Mouse (Mus musculus) spleen, adult 12 weeks (tissue): ENCODE data around the gene Zfp454.

ENCODE experiments used
- DNase-seq: peaks from one replicate; pipeline ENCODE4 v3.0.0; 2022; ENCODE audit warnings: low spot score

Gene Zfp454

DNA sequence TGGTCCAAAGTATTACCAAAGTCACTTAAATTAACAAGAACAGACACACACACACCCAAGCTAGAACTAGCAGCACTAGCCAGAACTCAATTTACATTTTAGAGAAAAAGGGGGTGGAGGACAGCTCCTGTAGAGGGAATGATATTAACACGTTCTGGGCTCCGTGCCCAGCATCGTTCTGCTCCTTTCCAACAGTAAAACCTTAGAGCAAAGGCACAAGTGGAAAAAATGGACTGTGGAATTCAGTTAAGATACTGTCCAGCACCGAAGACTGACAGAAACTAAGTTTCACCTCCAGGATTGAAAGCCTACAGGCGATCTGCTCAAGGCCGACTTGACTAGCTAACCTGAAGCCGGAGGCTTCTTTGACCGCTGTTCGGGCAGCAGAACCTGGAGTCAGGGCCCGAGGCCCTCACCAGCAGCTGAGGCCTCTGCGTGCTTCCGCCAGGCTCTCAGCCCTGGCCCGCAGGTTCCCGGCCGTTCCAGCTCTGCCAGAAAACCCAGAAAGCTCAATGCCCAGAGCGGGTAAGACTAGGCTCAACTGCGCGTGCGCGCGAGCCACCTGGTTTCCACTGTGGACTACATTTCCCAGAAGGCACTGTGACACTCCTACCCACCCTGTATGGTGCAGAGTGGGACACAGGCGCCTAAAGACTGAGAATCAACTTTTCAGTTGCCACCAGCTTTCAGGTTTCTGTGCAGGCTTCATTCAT is 46.3 kb downstream of the Zfp454 start, which contains the start of gene Zfp879:
Gene Zfp879 (minus strand): TSS at position 530 of the 713 bp plus-strand sequence.
- DNase-seq = peak; percentile 66

DNA sequence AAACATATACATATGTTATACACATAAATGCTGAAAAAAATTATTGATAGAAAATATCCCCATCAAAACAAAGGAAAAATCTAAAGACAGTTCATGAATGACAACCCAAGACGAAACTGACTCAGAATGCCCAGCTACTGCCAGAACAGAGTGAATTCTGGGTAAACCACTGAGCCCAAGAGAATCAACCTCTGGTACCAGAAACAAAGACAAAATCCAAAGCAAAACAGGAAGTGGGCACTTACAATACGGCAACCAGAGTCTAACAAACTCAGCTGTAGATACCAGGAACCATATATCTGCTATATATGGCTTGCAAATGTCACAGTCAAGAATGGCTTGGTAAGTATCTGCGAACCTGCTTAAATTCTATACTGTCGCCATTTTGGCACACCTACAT is 51.7 kb downstream of the Zfp454 start:
- no peak for DNase-seq

GRCm38 (mm10) chr11:50827010-50827953 is 60.2 kb downstream of the Zfp454 start, which contains the start of gene Zfp354c:
TSS of gene Zfp354c (minus strand) at chr11:50827724.
- peak; percentile 45 for DNase-seq

DNA sequence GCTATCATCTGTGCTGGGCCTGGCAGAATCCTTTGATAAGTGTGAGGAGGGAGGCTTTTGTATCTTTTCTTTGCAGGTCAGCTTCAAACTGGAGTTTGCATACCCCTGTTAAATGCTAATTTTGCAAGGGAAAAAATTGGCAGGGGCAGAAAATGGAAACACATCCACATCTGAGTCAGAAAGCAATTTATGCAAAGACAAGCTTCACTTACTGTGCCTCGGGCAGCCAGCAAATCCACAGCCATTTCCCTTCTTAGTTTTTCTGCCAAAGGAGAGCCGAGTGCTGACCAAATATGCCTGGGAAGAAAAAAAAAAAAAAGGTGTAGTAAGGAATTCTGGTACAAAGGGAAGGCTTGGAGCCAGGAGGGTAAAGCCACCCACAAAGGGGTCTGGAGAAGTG is 61.2 kb downstream of the Zfp454 start:
- DNase-seq = no peak
